In genomic region chr1:177248638-177249037, GRCm38 (mm10) we compare ENCODE assay signal across 11 mouse cellular contexts. TPM values are rescaled to one million over a fixed set of nuclear protein-coding genes. Genes with fewer than 3 reads are reported as not detected.
A peak's percentile ranks its signal among the peaks of the same experiment; 100 is the strongest.
DNase-seq lines count a peak whose midpoint lies in the region; ATAC-seq lines count a peak whose summit lies in the region.
"Had no signal": no experiment of that assay in that cellular context is flagged by ENCODE, and none has a peak within 500 bp of the region (broad histone marks: within the 10 kb centered on the region; RNA-seq: fewer than 3 reads in every experiment).

No protein-coding gene starts in this region.

- H3K4me2 ChIP-seq in heart, embryonic 12.5 days: peak overlapping the region; percentile 43
- H3K4me2 ChIP-seq: neural tube, embryonic 13.5 days had no signal

- 0 out of 2 replicates have a peak, but pooled peaks cover 3% of the 10 kb centered on the region for H3K4me1 ChIP-seq in heart, embryonic 12.5 days (replicated peaks)

- H3K36me3 ChIP-seq in heart, embryonic 12.5 days: 0 out of 2 replicates have a peak, but pooled peaks cover 3% of the 10 kb centered on the region

- H3K27ac ChIP-seq in heart, embryonic 12.5 days (ENCODE audit: poor library complexity, severe bottlenecking): no peak overlapping the region
- H3K27ac ChIP-seq: neural tube, embryonic 13.5 days had no signal

- H3K9me3 ChIP-seq in heart, embryonic 12.5 days (replicated peaks): no peaks in the 10 kb centered on the region
- H3K9me3 ChIP-seq: neural tube, embryonic 13.5 days had no signal

- 43% methylated on average over 4 of the region's 4 CpGs for WGBS in heart, embryonic 12.5 days

- no peaks in the 10 kb centered on the region for H3K27me3 ChIP-seq in heart, embryonic 12.5 days (replicated peaks)
- H3K27me3 ChIP-seq: neural tube, embryonic 13.5 days had no signal

- no peak for DNase-seq in heart, adult 9 months (ENCODE audit: low spot score in 2 of 2)
- DNase-seq in urinary bladder, postnatal 14 days (ENCODE audit: low spot score): peak; percentile 4
- no peak for DNase-seq in urinary bladder, adult 18-20 months (ENCODE audit: low spot score in 2 of 2)
- no peak for DNase-seq in spleen, adult 18-20 months
- no peak for DNase-seq in thymus, postnatal 0 days (ENCODE audit: low spot score)
- DNase-seq: cerebellum, adult 9-10 months; left cerebral cortex, postnatal 4 days; thymus, postnatal 14 days had no signal

- no peak overlapping the region for H3K9ac ChIP-seq in heart, embryonic 12.5 days
- H3K9ac ChIP-seq: neural tube, embryonic 13.5 days had no signal

- ATAC-seq in heart, embryonic 12.5 days (ENCODE audit: insufficient number of reproducible peaks, low FRiP score): no peak
- ATAC-seq in granulocyte monocyte progenitor cell, adult 5-6 weeks (replicated peaks; ENCODE audit: poor library complexity, severe bottlenecking): peak; percentile 27; the same call in 1 of the 2 replicates

- peak overlapping the region; percentile 24; the same call in 1 of the 2 replicates for H3K4me3 ChIP-seq in heart, embryonic 12.5 days
- H3K4me3 ChIP-seq: neural tube, embryonic 13.5 days had no signal

RNA-seq across cellular contexts. Expression of gene Akt3, which starts 9.4 kb away (rescaled TPM):
- 7.9 and 8.1 TPM in 2 replicates for polyA plus RNA-seq in heart, embryonic 12.5 days (2016; fragmentation: Nextera tagmentation; extraction: Ambion mirVana)
- 28.1 and 36.3 TPM in 2 replicates for total RNA-seq in granulocyte monocyte progenitor cell, adult 5-6 weeks (2014; fragmentation: Nextera tagmentation)
- 36.7 and 47.1 TPM in 2 replicates for total RNA-seq in granulocyte monocyte progenitor cell, adult 5-6 weeks (2017)
- 1.9 and 2.1 TPM in 2 replicates for polyA plus RNA-seq in thymus, postnatal 0 days (2015; fragmentation: Nextera tagmentation; extraction: Ambion mirVana)
